Mouse (Mus musculus) A20 (cell line): ENCODE measurements around the gene Ptgr1.
A peak's percentile ranks its signal among the peaks of the same experiment; 100 is the strongest.

Experiments used
- DNase-seq: peaks from one replicate; pipeline ENCODE4 v3.0.0-alpha.2; 2011; ENCODE audit warnings: low read depth, low spot score

The Ptgr1 gene

GRCm38 (mm10) chr4:58990609-58991434, 3.9 kb upstream of the Ptgr1 start:
- no peak for DNase-seq

- DNase-seq = no peak
These were observed 2.5 kb upstream of the Ptgr1 start for GRCm38 (mm10) chr4:58989303-58989898.

- peak; percentile 79 for DNase-seq
These were observed 1.7 kb downstream of the Ptgr1 start for GRCm38 (mm10) chr4:58985157-58985648.

- DNase-seq = no peak
These were observed 4.1 kb downstream of the Ptgr1 start for GRCm38 (mm10) chr4:58982806-58983205.

- no peak for DNase-seq
These were observed 5.5 kb downstream of the Ptgr1 start for GRCm38 (mm10) chr4:58981421-58981820.

- no peak for DNase-seq
These were observed 11.2 kb downstream of the Ptgr1 start for GRCm38 (mm10) chr4:58975711-58976110.

GRCm38 (mm10) chr4:58970678-58971077, 16.2 kb downstream of the Ptgr1 start:
- no peak for DNase-seq

GRCm38 (mm10) chr4:58965136-58965535, 21.8 kb downstream of the Ptgr1 start:
- DNase-seq = no peak

GRCm38 (mm10) chr4:58963271-58963670, 23.6 kb downstream of the Ptgr1 start:
- no peak for DNase-seq

- no peak for DNase-seq
These were observed 25.2 kb downstream of the Ptgr1 start for GRCm38 (mm10) chr4:58961719-58962118.

- no peak for DNase-seq
These were observed 34.3 kb downstream of the Ptgr1 start for GRCm38 (mm10) chr4:58952630-58953029.

GRCm38 (mm10) chr4:58948391-58948790, 38.5 kb downstream of the Ptgr1 start:
- DNase-seq = no peak

GRCm38 (mm10) chr4:58944695-58945094, 42.2 kb downstream of the Ptgr1 start:
- DNase-seq = no peak

- no peak for DNase-seq
These were observed 42.7 kb downstream of the Ptgr1 start for GRCm38 (mm10) chr4:58944206-58944553.

- no peak for DNase-seq
These were observed 43.3 kb downstream of the Ptgr1 start, which contains the start of gene Zkscan16 for GRCm38 (mm10) chr4:58943420-58944205. Gene Zkscan16 (plus strand): TSS chr4:58943628.

- DNase-seq = no peak
These were observed 44.0 kb downstream of the Ptgr1 start for GRCm38 (mm10) chr4:58942942-58943341.

GRCm38 (mm10) chr4:58941638-58942037, 45.3 kb downstream of the Ptgr1 start:
- DNase-seq = peak; percentile 36

GRCm38 (mm10) chr4:58935846-58936245, 51.1 kb downstream of the Ptgr1 start:
- DNase-seq = no peak

- peak; percentile 30 for DNase-seq
These were observed 52.0 kb downstream of the Ptgr1 start for GRCm38 (mm10) chr4:58934746-58935476.

- no peak for DNase-seq
These were observed 52.6 kb downstream of the Ptgr1 start for GRCm38 (mm10) chr4:58934308-58934707.

GRCm38 (mm10) chr4:58932541-58932940, 54.4 kb downstream of the Ptgr1 start:
- no peak for DNase-seq
